Mouse (Mus musculus): ENCODE results near the gene Rcor2.

- TF ChIP-seq FLI1 (IDR thresholded peaks at IDR 0.05; ENCODE audit: low read length) (no peak), GATA1 (IDR thresholded peaks at IDR 0.05; ENCODE audit: borderline replicate concordance, low read length) (no peak)
These were observed 34.7 kb downstream of the Rcor2 start for GRCm38 (mm10) chr19:7301647-7302492.
